Mouse (Mus musculus): Measurements from ENCODE around the gene Gm20388. TPM values are rescaled to one million over a fixed set of nuclear protein-coding genes. Genes with fewer than 3 reads are reported as not detected.

Gene Gm20388
- polyA plus RNA-seq, 1 experiment, result 23.9 TPM

DNA sequence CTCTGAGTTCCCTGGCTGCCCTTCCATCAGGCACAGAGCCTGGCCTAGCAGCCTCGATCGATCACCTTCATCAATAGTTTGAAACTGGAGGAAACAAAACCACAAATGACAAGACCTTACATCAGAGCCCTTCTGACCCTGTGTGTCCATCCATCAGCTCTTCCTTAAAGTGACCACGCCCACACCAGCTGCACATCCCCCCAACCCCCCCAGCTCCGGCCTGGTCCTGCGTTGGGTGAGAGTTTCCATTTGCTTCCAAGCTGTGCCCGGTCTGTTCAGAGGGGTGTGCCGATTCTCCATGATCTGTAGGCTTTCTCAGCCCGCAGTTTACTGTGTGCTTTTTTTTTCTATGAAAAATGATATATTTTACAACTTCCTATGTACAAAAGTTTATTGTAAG lies 141.7 kb downstream of the Gm20388 start:
- H3K4me3 ChIP-seq (ENCODE audit: insufficient read depth, low read length), result no peak overlapping the region
- H3K27ac ChIP-seq (ENCODE audit: insufficient read depth, low read length), result no peak overlapping the region
- TF ChIP-seq POLR2A (IDR thresholded peaks at IDR 0.05; ENCODE audit: extremely low read depth, insufficient read depth, low read length) (no peak), CTCF (IDR thresholded peaks at IDR 0.05; ENCODE audit: extremely low read depth, insufficient read depth, low read length) (no peak)
- H3K4me1 ChIP-seq (ENCODE audit: control insufficient read depth, insufficient read depth, low read length), result peaks cover 2% of the 10 kb centered on the region; the same call in 1 of the 2 replicates

DNA sequence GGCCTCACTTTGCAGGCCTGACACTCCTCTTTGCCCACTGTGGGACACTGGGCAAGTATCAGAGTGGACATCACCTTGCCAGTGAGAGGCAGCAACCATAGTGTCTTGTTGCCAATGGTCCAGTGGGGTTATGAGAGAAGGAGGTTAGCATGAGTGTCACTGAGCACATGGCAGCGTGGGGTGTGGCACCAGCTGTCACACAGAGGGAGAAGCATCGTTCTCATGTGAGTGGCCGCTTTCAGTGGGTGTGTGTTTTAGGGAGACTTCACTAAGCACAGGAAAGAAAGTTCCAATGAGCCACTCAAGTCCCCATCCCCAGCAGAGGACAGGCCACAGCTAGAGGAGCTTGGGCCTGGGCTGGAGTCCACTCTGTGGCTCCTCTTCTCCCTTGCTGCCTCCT lies 144.2 kb downstream of the Gm20388 start:
- Histone ChIP-seq H3K27ac (ENCODE audit: insufficient read depth, low read length) (no peak overlapping the region), H3K4me1 (ENCODE audit: control insufficient read depth, insufficient read depth, low read length) (peaks cover 2% of the 10 kb centered on the region; the same call in 1 of the 2 replicates), H3K4me3 (ENCODE audit: insufficient read depth, low read length) (no peak overlapping the region)
- TF ChIP-seq POLR2A (IDR thresholded peaks at IDR 0.05; ENCODE audit: extremely low read depth, insufficient read depth, low read length) (no peak), CTCF (IDR thresholded peaks at IDR 0.05; ENCODE audit: extremely low read depth, insufficient read depth, low read length) (no peak)

DNA sequence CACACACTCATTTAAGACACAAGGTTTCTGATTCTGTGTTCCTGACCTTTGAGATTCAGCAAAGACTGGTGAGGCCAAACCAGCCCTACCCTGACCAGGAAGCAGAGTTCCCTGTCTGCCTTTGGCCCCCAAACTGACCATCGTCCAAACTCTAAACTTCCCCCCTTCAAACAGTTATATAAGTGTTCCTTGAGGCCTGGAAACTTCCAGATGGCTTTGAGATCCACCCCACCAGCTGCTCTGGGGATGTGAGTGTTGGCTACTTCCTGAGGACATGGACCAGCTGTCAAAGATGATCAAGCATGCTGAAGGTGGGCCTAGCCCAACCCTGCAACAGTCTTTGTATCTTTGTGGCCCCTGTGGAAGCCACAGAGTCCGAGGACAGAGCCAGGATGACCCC lies 146.4 kb downstream of the Gm20388 start:
- Histone ChIP-seq H3K4me3 (ENCODE audit: insufficient read depth, low read length) (no peak overlapping the region), H3K4me1 (ENCODE audit: control insufficient read depth, insufficient read depth, low read length) (no peaks in the 10 kb centered on the region), H3K27ac (ENCODE audit: insufficient read depth, low read length) (no peak overlapping the region)
- TF ChIP-seq CTCF (IDR thresholded peaks at IDR 0.05; ENCODE audit: extremely low read depth, insufficient read depth, low read length) (no peak), POLR2A (IDR thresholded peaks at IDR 0.05; ENCODE audit: extremely low read depth, insufficient read depth, low read length) (no peak)

DNA sequence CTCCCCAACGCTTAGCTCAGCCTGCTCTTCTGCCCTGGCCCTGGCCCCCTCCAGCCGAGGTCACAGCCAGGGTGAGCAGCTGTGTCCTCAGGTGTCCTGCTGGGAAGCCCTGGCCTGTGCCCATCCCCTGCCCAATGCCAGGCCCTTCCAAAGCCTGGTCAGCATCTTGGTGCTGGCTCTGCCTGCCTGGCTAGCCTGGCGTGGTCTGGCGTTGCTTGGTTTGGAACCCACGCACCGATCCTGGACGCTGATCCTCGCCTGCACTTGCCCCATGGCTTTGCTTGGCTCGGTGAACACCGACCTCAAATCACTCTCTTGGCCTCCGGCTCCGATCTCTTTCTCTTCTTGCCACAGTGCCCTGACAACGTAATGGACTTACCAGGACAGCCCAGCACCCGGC lies 152.1 kb downstream of the Gm20388 start:
- Histone ChIP-seq H3K4me1 (ENCODE audit: control insufficient read depth, insufficient read depth, low read length) (no peaks in the 10 kb centered on the region), H3K4me3 (ENCODE audit: insufficient read depth, low read length) (no peak overlapping the region), H3K27ac (ENCODE audit: insufficient read depth, low read length) (no peak overlapping the region)
- no peak for TF ChIP-seq CTCF (IDR thresholded peaks at IDR 0.05; ENCODE audit: extremely low read depth, insufficient read depth, low read length)
- TF ChIP-seq POLR2A (IDR thresholded peaks at IDR 0.05; ENCODE audit: extremely low read depth, insufficient read depth, low read length), result no peak

DNA sequence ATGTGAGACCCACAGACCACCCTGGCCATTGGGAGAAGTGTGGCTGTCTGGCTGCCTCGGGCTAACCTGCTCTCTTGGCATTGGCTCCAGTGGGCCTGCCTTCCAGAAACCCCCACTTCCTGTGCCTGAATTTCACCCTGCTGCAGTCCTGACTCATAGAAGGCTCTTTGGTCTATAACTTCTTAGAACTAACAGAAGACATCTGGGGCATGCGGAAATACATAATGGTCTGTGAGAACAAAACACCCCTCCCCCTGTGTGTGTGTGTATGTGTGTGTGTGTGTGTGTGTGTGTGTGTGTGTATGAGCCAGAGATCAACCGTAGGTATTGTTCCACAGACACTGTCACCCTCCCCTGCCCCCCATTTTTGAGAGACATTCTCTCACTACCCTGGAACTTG lies 152.7 kb downstream of the Gm20388 start:
- Histone ChIP-seq H3K4me1 (ENCODE audit: control insufficient read depth, insufficient read depth, low read length) (no peaks in the 10 kb centered on the region), H3K27ac (ENCODE audit: insufficient read depth, low read length) (no peak overlapping the region), H3K4me3 (ENCODE audit: insufficient read depth, low read length) (no peak overlapping the region)
- TF ChIP-seq CTCF (IDR thresholded peaks at IDR 0.05; ENCODE audit: extremely low read depth, insufficient read depth, low read length), result no peak
- no peak for TF ChIP-seq POLR2A (IDR thresholded peaks at IDR 0.05; ENCODE audit: extremely low read depth, insufficient read depth, low read length)

DNA sequence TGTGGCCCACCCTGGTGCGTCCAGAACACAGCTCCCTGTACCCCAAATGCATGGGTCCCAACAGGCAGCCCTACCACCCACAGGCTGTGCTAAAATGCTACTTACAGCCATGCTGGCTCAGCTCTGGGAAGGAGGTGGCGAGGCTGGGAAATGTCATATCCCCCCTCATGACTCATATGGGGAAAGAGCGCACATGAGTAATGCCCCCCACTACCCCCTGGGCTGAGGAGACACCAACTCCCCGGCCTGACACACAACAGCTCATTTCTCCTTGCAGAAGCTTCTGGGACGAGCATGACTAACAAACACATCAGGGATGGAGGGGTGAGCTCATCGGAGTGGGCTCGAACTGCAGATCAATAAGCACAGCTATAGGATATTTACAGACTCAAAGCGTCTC lies 155.0 kb downstream of the Gm20388 start:
- Histone ChIP-seq H3K4me1 (ENCODE audit: control insufficient read depth, insufficient read depth, low read length) (no peaks in the 10 kb centered on the region), H3K27ac (ENCODE audit: insufficient read depth, low read length) (no peak overlapping the region), H3K4me3 (ENCODE audit: insufficient read depth, low read length) (no peak overlapping the region)
- TF ChIP-seq CTCF (IDR thresholded peaks at IDR 0.05; ENCODE audit: extremely low read depth, insufficient read depth, low read length) (no peak), POLR2A (IDR thresholded peaks at IDR 0.05; ENCODE audit: extremely low read depth, insufficient read depth, low read length) (no peak)

DNA sequence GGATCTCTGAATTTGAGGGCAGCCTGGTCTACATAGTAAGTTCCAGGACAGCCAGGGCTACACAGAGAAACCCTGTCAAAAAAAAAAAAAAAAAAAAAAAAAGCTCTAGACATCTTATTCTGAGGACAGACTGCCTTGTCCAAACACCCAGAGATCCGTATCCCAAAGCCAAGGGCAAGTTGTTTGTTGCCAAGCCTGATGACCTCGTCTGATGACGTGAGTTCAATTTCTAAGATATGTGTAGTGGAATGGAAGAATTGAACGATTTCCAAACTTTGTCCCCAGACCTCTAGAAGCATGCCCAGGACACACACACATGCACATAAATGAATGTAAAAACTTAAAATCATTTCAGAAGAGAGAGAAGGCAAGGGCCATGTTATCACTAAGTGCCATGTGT lies 155.6 kb downstream of the Gm20388 start:
- TF ChIP-seq CTCF (IDR thresholded peaks at IDR 0.05; ENCODE audit: extremely low read depth, insufficient read depth, low read length), result no peak
- no peak for TF ChIP-seq POLR2A (IDR thresholded peaks at IDR 0.05; ENCODE audit: extremely low read depth, insufficient read depth, low read length)
- no peak overlapping the region for H3K27ac ChIP-seq (ENCODE audit: insufficient read depth, low read length)
- H3K4me3 ChIP-seq (ENCODE audit: insufficient read depth, low read length), result no peak overlapping the region
- H3K4me1 ChIP-seq (ENCODE audit: control insufficient read depth, insufficient read depth, low read length), result no peaks in the 10 kb centered on the region

DNA sequence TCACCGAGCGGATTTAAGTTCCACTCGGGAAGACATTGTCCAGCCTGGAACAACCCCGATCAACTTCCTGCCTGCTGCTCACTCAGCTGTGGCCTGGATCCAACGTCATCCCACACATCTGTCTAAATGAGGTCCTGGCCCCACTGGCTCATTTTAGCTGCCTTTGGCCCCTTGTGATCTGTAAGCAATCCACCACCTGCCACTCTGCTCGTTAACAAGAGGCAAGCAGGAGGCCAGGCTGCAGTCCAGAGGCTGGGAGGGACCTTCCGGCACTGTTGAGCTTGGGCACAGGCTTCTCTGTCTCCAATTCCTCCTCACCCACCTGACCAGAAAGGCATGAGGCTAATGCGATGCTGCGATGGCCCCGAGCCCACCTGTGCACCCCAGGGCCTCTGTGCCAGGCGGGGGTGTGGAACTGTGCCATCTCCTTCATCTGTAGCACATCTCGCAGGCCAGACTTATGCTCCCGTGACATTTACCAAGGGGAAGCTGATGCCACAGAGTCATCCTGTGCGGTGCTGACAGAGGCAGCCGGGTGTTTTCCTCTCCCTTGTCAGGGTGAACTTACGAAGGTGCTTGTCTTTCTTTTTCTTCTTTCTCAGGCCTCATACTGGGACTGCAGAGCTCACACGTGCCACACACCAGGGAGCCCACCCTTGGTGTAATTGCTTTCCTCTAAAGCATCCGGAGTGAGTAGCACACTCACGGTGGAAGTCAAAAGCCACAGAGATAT lies 157.5 kb downstream of the Gm20388 start:
- no peak for TF ChIP-seq POLR2A (IDR thresholded peaks at IDR 0.05; ENCODE audit: extremely low read depth, insufficient read depth, low read length)
- no peak for TF ChIP-seq CTCF (IDR thresholded peaks at IDR 0.05; ENCODE audit: extremely low read depth, insufficient read depth, low read length)
- Histone ChIP-seq H3K4me1 (ENCODE audit: control insufficient read depth, insufficient read depth, low read length) (no peaks in the 10 kb centered on the region), H3K4me3 (ENCODE audit: insufficient read depth, low read length) (no peak overlapping the region), H3K27ac (ENCODE audit: insufficient read depth, low read length) (no peak overlapping the region)

DNA sequence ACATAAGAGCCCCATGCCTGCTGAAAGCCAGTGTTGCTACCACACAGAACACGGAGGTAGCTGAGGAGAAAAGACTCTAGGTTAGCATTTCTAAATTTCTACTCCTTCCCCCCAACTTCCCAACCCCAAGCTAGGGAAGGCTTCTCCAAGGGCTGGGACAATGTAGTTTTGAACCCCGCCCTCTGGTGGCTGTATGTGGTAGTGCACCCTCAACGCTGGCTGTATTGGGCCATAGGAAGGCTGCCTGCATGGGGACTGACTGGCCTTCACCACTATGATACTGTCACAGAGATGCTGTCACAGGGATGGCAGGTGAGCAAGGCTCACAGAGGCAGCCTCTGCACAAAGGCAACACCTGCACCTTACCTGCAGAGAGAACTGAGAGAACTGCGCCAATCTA lies 161.0 kb downstream of the Gm20388 start:
- Histone ChIP-seq H3K4me3 (ENCODE audit: insufficient read depth, low read length) (no peak overlapping the region), H3K27ac (ENCODE audit: insufficient read depth, low read length) (no peak overlapping the region), H3K4me1 (ENCODE audit: control insufficient read depth, insufficient read depth, low read length) (no peaks in the 10 kb centered on the region)
- TF ChIP-seq POLR2A (IDR thresholded peaks at IDR 0.05; ENCODE audit: extremely low read depth, insufficient read depth, low read length) (no peak), CTCF (IDR thresholded peaks at IDR 0.05; ENCODE audit: extremely low read depth, insufficient read depth, low read length) (peak; percentile 91)

DNA sequence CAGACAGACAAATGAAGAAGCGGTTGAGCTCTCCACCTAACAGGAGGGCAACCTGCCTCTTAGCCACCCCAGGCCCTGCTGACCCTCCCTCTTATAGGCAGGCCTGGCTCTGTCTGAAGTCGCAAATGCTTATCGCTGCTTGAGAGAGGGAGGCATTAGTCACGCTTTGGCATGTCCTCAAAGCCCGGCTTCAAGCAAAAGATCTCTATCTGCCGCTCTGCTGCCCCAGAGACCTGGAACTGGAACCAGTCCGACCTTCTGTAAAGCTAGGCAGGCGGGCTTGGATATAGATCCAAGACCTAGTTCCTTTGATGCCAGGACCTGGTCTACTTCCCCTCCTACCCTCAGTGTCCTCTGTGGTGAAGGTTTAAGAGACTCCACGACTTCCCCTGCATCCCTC lies 161.6 kb downstream of the Gm20388 start:
- TF ChIP-seq POLR2A (IDR thresholded peaks at IDR 0.05; ENCODE audit: extremely low read depth, insufficient read depth, low read length), result no peak
- TF ChIP-seq CTCF (IDR thresholded peaks at IDR 0.05; ENCODE audit: extremely low read depth, insufficient read depth, low read length), result no peak
- Histone ChIP-seq H3K27ac (ENCODE audit: insufficient read depth, low read length) (no peak overlapping the region), H3K4me3 (ENCODE audit: insufficient read depth, low read length) (no peak overlapping the region), H3K4me1 (ENCODE audit: control insufficient read depth, insufficient read depth, low read length) (no peaks in the 10 kb centered on the region)

Data from cortical plate, adult 2 months (tissue).